Mouse (Mus musculus) limb, embryonic 14.5 days (tissue): ENCODE measurements around the gene Ugt2a3. TPM values are rescaled to one million over a fixed set of nuclear protein-coding genes. Genes with fewer than 3 reads are reported as not detected.
"Not testable (repeated sequence)": the region's sequence is repeated elsewhere in the genome, so short reads cannot be mapped to it uniquely, and the experiment has no call there.

Experiments
- ATAC-seq: fragments of 200-750 bp; cut with Nextera tagmentation; 2 replicates; pipeline ENCODE4 v1.8.0; 2017; ENCODE audit warnings: low read depth, moderate number of reproducible peaks, moderate TSS enrichment; ENCODE audit not compliant: low FRiP score
- DNase-seq: peaks from one replicate; pipeline ENCODE4 v3.0.0-alpha.2; 2015; ENCODE audit warnings: low spot score
- H3K27ac ChIP-seq: fragments of 300-500 bp; sonication (generic); replicated peaks from 2 replicates; pipeline ENCODE4 v1.5.1; 2014; ENCODE audit warnings: low read depth, mild to moderate bottlenecking, low read length, moderate library complexity, mixed read lengths
- H3K27me3 ChIP-seq: fragments of 300-500 bp; sonication (generic); 2 replicates; pipeline ENCODE4 v1.6.1; 2014; ENCODE audit warnings: low read length, mixed read lengths; ENCODE audit not compliant: control insufficient read depth, insufficient read depth
- H3K36me3 ChIP-seq: fragments of 300-500 bp; sonication (generic); 2 replicates; pipeline ENCODE4 v1.6.1; 2014; ENCODE audit warnings: mild to moderate bottlenecking, low read length, moderate library complexity, mixed read lengths; ENCODE audit not compliant: control insufficient read depth, insufficient read depth
- H3K4me1 ChIP-seq: fragments of 300-500 bp; sonication (generic); 2 replicates; pipeline ENCODE4 v1.6.1; 2014; ENCODE audit warnings: antibody characterized with exemption, low read length, mixed read lengths; ENCODE audit not compliant: control insufficient read depth, insufficient read depth
- H3K4me2 ChIP-seq: fragments of 300-500 bp; sonication (generic); replicated peaks from 2 replicates; pipeline ENCODE4 v1.6.1; 2014; ENCODE audit warnings: low read depth, mild to moderate bottlenecking, low read length, moderate library complexity; ENCODE audit not compliant: severe bottlenecking
- H3K4me3 ChIP-seq: fragments of 300-500 bp; sonication (generic); replicated peaks from 2 replicates; pipeline ENCODE4 v1.5.1; 2014; ENCODE audit warnings: low read length
- H3K9ac ChIP-seq: fragments of 300-500 bp; sonication (generic); 2 replicates; pipeline ENCODE4 v1.6.1; 2014; ENCODE audit warnings: mild to moderate bottlenecking, low read depth, low read length, moderate library complexity; ENCODE audit not compliant: severe bottlenecking
- H3K9me3 ChIP-seq: fragments of 300-500 bp; sonication (generic); 2 replicates; pipeline ENCODE4 v1.6.1; 2016; ENCODE audit warnings: low read length; ENCODE audit not compliant: control insufficient read depth
- POLR2A ChIP-seq: fragments of 200-500 bp; IDR thresholded peaks from 2 replicates; pipeline ENCODE4 v1.8.0; 2012; ENCODE audit warnings: inconsistent platforms, mild to moderate bottlenecking, moderate library complexity, borderline replicate concordance; ENCODE audit not compliant: insufficient read depth, insufficient read length; ENCODE audit errors: extremely low read depth
- WGBS: fragments of 180-500 bp; shearing (Covaris S2); extraction: QIAGEN DNeasy Blood & Tissue Kit; methylation state at CpG from one replicate; pipeline ENCODE4 v1.1.7; 2014; 5-methylcytosine and 5-hydroxymethylcytosine counted together
- polyA plus RNA-seq, 2 experiments: library from polyadenylated mRNA; depleted of rRNA in 1 of 2; stranded (reverse) in 1 of 2; unstranded in 1 of 2; fragments of >200 nt; fragmentation: Nextera tagmentation in 1 of 2; extraction: Ambion mirVana in 1 of 2; gene quantifications; 2 replicates each; pipeline versions ENCODE4 v1.2.1 to v1.2.3; 2012 to 2014

Gene Ugt2a3
- polyA plus RNA-seq, 2 experiments = not detected

- no peak for ATAC-seq
- Histone ChIP-seq H3K4me1 (no peaks in the 10 kb centered on the region), H3K27ac (no peak overlapping the region), H3K4me3 (no peak overlapping the region), H3K9ac (no peak overlapping the region), H3K36me3 (no peaks in the 10 kb centered on the region), H3K9me3 (no peaks in the 10 kb centered on the region), H3K27me3 (no peaks in the 10 kb centered on the region), H3K4me2 (no peak overlapping the region)
- no peak for TF ChIP-seq POLR2A
- no peak for DNase-seq
- WGBS = 34% methylated on average over 1 of the region's 1 CpGs
Observed at GRCm38 (mm10) chr5:87350350-87350749, 13.4 kb upstream of the Ugt2a3 start.

- ATAC-seq, H3K9ac ChIP-seq, H3K27me3 ChIP-seq, H3K27ac ChIP-seq, H3K9me3 ChIP-seq, H3K4me2 ChIP-seq, H3K36me3 ChIP-seq, DNase-seq, H3K4me1 ChIP-seq, H3K4me3 ChIP-seq: not testable (repeated sequence)
- WGBS = 83% methylated on average over 1 of the region's 1 CpGs
Observed at GRCm38 (mm10) chr5:87349150-87349549, 12.2 kb upstream of the Ugt2a3 start.

GRCm38 (mm10) chr5:87347479-87348078 lies 10.6 kb upstream of the Ugt2a3 start:
- not testable (repeated sequence) for H3K4me2 ChIP-seq, H3K27ac ChIP-seq, H3K4me3 ChIP-seq, H3K27me3 ChIP-seq, H3K9ac ChIP-seq, H3K4me1 ChIP-seq, DNase-seq, ATAC-seq, H3K9me3 ChIP-seq, H3K36me3 ChIP-seq
- 75% methylated on average over 2 of the region's 2 CpGs for WGBS

- DNase-seq = no peak
- no peaks in the 10 kb centered on the region for H3K27me3 ChIP-seq
- no peak overlapping the region for H3K4me2 ChIP-seq
- 89% methylated on average over 5 of the region's 5 CpGs for WGBS
- H3K4me3 ChIP-seq = no peak overlapping the region
- H3K27ac ChIP-seq = no peak overlapping the region
- no peak for ATAC-seq
- no peak for TF ChIP-seq POLR2A
- H3K9me3 ChIP-seq = no peaks in the 10 kb centered on the region
- no peaks in the 10 kb centered on the region for H3K36me3 ChIP-seq
- no peaks in the 10 kb centered on the region for H3K4me1 ChIP-seq
- H3K9ac ChIP-seq = no peak overlapping the region
Observed at GRCm38 (mm10) chr5:87340461-87340860, 3.5 kb upstream of the Ugt2a3 start.

GRCm38 (mm10) chr5:87335199-87335598 lies 1.8 kb downstream of the Ugt2a3 start:
- Histone ChIP-seq H3K9ac (no peak overlapping the region), H3K27me3 (no peaks in the 10 kb centered on the region), H3K9me3 (no peaks in the 10 kb centered on the region), H3K4me3 (no peak overlapping the region), H3K36me3 (no peaks in the 10 kb centered on the region), H3K4me1 (no peaks in the 10 kb centered on the region), H3K27ac (no peak overlapping the region), H3K4me2 (no peak overlapping the region)
- 77% methylated on average over 1 of the region's 1 CpGs for WGBS
- ATAC-seq (no peak), DNase-seq (no peak)
- TF ChIP-seq POLR2A = no peak

- Histone ChIP-seq H3K4me2 (no peak overlapping the region), H3K4me3 (no peak overlapping the region), H3K9ac (no peak overlapping the region), H3K9me3 (no peaks in the 10 kb centered on the region), H3K36me3 (no peaks in the 10 kb centered on the region), H3K27me3 (no peaks in the 10 kb centered on the region), H3K27ac (no peak overlapping the region), H3K4me1 (no peaks in the 10 kb centered on the region)
- no peak for ATAC-seq
- WGBS = 49% methylated on average over 3 of the region's 3 CpGs
- TF ChIP-seq POLR2A = no peak
- DNase-seq = no peak
Observed at GRCm38 (mm10) chr5:87333584-87333983, 3.4 kb downstream of the Ugt2a3 start.
